ENCODE assay signal across 17 mouse cellular contexts in genomic region chr1:183039881-183040708, GRCm38 (mm10).
A peak's percentile ranks its signal among the peaks of the same experiment; 100 is the strongest.
DNase-seq lines count a peak whose midpoint lies in the region; ATAC-seq and TF ChIP-seq lines count a peak whose summit lies in the region.
"Had no signal": no experiment of that assay in that cellular context is flagged by ENCODE, and none has a peak within 500 bp of the region (broad histone marks: within the 10 kb centered on the region; RNA-seq: fewer than 3 reads in every experiment).

No protein-coding gene starts in this region.

- H3K27me3 ChIP-seq in heart, adult 2 months (ENCODE audit: control insufficient read depth, insufficient read depth, low read length) = no peaks in the 10 kb centered on the region
- H3K27me3 ChIP-seq in heart, embryonic 11.5 days (ENCODE audit: control insufficient read depth, insufficient read depth, low read length) = no peaks in the 10 kb centered on the region
- H3K27me3 ChIP-seq in intestine, embryonic 16.5 days (replicated peaks; ENCODE audit: control insufficient read depth, insufficient read depth, low read length) = no peaks in the 10 kb centered on the region
- no peaks in the 10 kb centered on the region for H3K27me3 ChIP-seq in intestine, postnatal 0 days (replicated peaks; ENCODE audit: control insufficient read depth, insufficient read depth, low read length)
- H3K27me3 ChIP-seq in limb, embryonic 14.5 days (ENCODE audit: control insufficient read depth, insufficient read depth, low read length) = no peaks in the 10 kb centered on the region

- H3K4me1 ChIP-seq in heart, adult 2 months (ENCODE audit: control insufficient read depth, insufficient read depth, low read length) = peaks cover 21% of the 10 kb centered on the region
- H3K4me1 ChIP-seq in heart, embryonic 11.5 days (ENCODE audit: control insufficient read depth, insufficient read depth, low read length) = peaks cover 17% of the 10 kb centered on the region; the same call in 1 of the 2 replicates
- no peaks in the 10 kb centered on the region for H3K4me1 ChIP-seq in intestine, embryonic 16.5 days (ENCODE audit: control insufficient read depth, insufficient read depth, low read length)
- no peaks in the 10 kb centered on the region for H3K4me1 ChIP-seq in intestine, postnatal 0 days (replicated peaks; ENCODE audit: control insufficient read depth, insufficient read depth, low read length)
- peaks cover 11% of the 10 kb centered on the region; the same call in 1 of the 2 replicates for H3K4me1 ChIP-seq in limb, embryonic 14.5 days (ENCODE audit: control insufficient read depth, insufficient read depth, low read length)

- H3K79me2 ChIP-seq in heart, adult 2 months (replicated peaks; ENCODE audit: control insufficient read depth, insufficient read depth, low read length) = no peaks in the 10 kb centered on the region

- H3K4me3 ChIP-seq in heart, adult 2 months = no peak overlapping the region
- H3K4me3 ChIP-seq in heart, embryonic 11.5 days (ENCODE audit: low read depth, low read length) = no peak overlapping the region
- H3K4me3 ChIP-seq in intestine, embryonic 16.5 days (ENCODE audit: low read length) = no peak overlapping the region
- no peak overlapping the region for H3K4me3 ChIP-seq in intestine, postnatal 0 days (ENCODE audit: low read depth, low read length)
- no peak overlapping the region for H3K4me3 ChIP-seq in limb, embryonic 14.5 days (replicated peaks; ENCODE audit: low read length)
- H3K4me3 ChIP-seq: kidney, embryonic 15.5 days had no signal

- TF ChIP-seq EP300 in heart, adult 2 months (IDR thresholded peaks at IDR 0.05; ENCODE audit: insufficient read depth, low read depth, low read length) = no peak

- intact Hi-C loops in heart, adult 2 months (cut with DNase I) = no loop called here
- intact Hi-C loops in left cerebral cortex, postnatal 14 days (cut with DNase I) = no loop called here

- H3K4me2 ChIP-seq in heart, embryonic 11.5 days = no peak overlapping the region
- H3K4me2 ChIP-seq in intestine, embryonic 16.5 days (ENCODE audit: low read depth, low read length) = no peak overlapping the region
- no peak overlapping the region for H3K4me2 ChIP-seq in intestine, postnatal 0 days (replicated peaks; ENCODE audit: low read depth)
- no peak overlapping the region for H3K4me2 ChIP-seq in limb, embryonic 14.5 days (replicated peaks; ENCODE audit: low read depth, low read length, severe bottlenecking)
- H3K4me2 ChIP-seq: kidney, embryonic 15.5 days; midbrain, embryonic 11.5 days had no signal

- DNase-seq in heart, adult 2 months = no peak
- DNase-seq in heart, postnatal 4 days = peak; percentile 31
- no peak for DNase-seq in limb, embryonic 14.5 days (ENCODE audit: low spot score)
- DNase-seq in left cerebral cortex, postnatal 14 days (ENCODE audit: low spot score in 2 of 2) = no peak
- DNase-seq: B cell, adult 2 months; cerebellum, adult 8-10 months; liver; retina, postnatal 1 day; right cerebral cortex, postnatal 4 days; thymus, postnatal 14 days had no signal

- no peaks in the 10 kb centered on the region for H3K36me3 ChIP-seq in heart, adult 2 months (ENCODE audit: control insufficient read depth, insufficient read depth, low read length)
- no peaks in the 10 kb centered on the region for H3K36me3 ChIP-seq in heart, embryonic 11.5 days (ENCODE audit: control insufficient read depth, insufficient read depth, low read length)
- H3K36me3 ChIP-seq in intestine, embryonic 16.5 days (ENCODE audit: control insufficient read depth, insufficient read depth, low read length) = no peaks in the 10 kb centered on the region
- no peaks in the 10 kb centered on the region for H3K36me3 ChIP-seq in intestine, postnatal 0 days (ENCODE audit: control insufficient read depth, insufficient read depth)
- no peaks in the 10 kb centered on the region for H3K36me3 ChIP-seq in limb, embryonic 14.5 days (ENCODE audit: control insufficient read depth, insufficient read depth, low read length)
- H3K36me3 ChIP-seq: kidney, embryonic 15.5 days had no signal

- no peak for TF ChIP-seq CTCF in heart, adult 2 months (IDR thresholded peaks at IDR 0.05)
- no peak for TF ChIP-seq CTCF in intestine, postnatal 0 days (IDR thresholded peaks at IDR 0.05; ENCODE audit: low read depth)

- no peak for ATAC-seq in heart, embryonic 11.5 days (replicated peaks; ENCODE audit: insufficient number of reproducible peaks, low FRiP score, low TSS enrichment)
- ATAC-seq in intestine, embryonic 16.5 days = peak; percentile 40; the same call in 1 of the 2 replicates
- ATAC-seq in intestine, postnatal 0 days = no peak
- ATAC-seq in limb, embryonic 14.5 days (ENCODE audit: low FRiP score, low read depth) = 0 out of 2 replicates have a peak, but pooled peaks have one; percentile 37
- ATAC-seq in megakaryocyte progenitor cell, adult 5-6 weeks (replicated peaks; ENCODE audit: poor library complexity) = no peak
- ATAC-seq: forebrain, embryonic 16.5 days had no signal

- H3K9ac ChIP-seq in heart, adult 2 months (ENCODE audit: low read depth, low read length) = no peak overlapping the region
- H3K9ac ChIP-seq in heart, embryonic 11.5 days (ENCODE audit: low read depth, low read length) = no peak overlapping the region
- no peak overlapping the region for H3K9ac ChIP-seq in intestine, embryonic 16.5 days (ENCODE audit: low read depth, low read length)
- no peak overlapping the region for H3K9ac ChIP-seq in intestine, postnatal 0 days (ENCODE audit: low read depth, low read length)
- H3K9ac ChIP-seq in limb, embryonic 14.5 days (ENCODE audit: low read depth, low read length, severe bottlenecking) = no peak overlapping the region
- H3K9ac ChIP-seq: kidney, embryonic 15.5 days had no signal

- peak overlapping the region; percentile 45 for H3K27ac ChIP-seq in heart, adult 2 months
- H3K27ac ChIP-seq in heart, embryonic 11.5 days (ENCODE audit: low read depth, low read length) = no peak overlapping the region
- H3K27ac ChIP-seq in intestine, embryonic 16.5 days (ENCODE audit: low read length) = no peak overlapping the region
- H3K27ac ChIP-seq in intestine, postnatal 0 days (ENCODE audit: low read depth, low read length) = no peak overlapping the region
- no peak overlapping the region for H3K27ac ChIP-seq in limb, embryonic 14.5 days (replicated peaks; ENCODE audit: low read depth, low read length)
- H3K27ac ChIP-seq: kidney, embryonic 15.5 days had no signal

- TF ChIP-seq POLR2A in heart, adult 2 months (IDR thresholded peaks at IDR 0.05; ENCODE audit: insufficient read depth, low read depth, low read length) = no peak
- TF ChIP-seq POLR2A in limb, embryonic 14.5 days (IDR thresholded peaks at IDR 0.05; ENCODE audit: borderline replicate concordance, extremely low read depth, insufficient read depth, insufficient read length) = no peak

- 62% methylated on average over 6 of the region's 6 CpGs for WGBS in heart, adult 2 months
- 47% methylated on average over 6 of the region's 6 CpGs for WGBS in heart, embryonic 11.5 days (ENCODE audit: insufficient replicate concordance)
- 48% methylated on average over 6 of the region's 6 CpGs for WGBS in intestine, embryonic 16.5 days
- 48% methylated on average over 6 of the region's 6 CpGs for WGBS in intestine, postnatal 0 days
- 50% methylated on average over 6 of the region's 6 CpGs for WGBS in limb, embryonic 14.5 days

- H3K9me3 ChIP-seq in heart, embryonic 11.5 days (replicated peaks; ENCODE audit: control insufficient read depth, low read length) = no peaks in the 10 kb centered on the region
- H3K9me3 ChIP-seq in intestine, embryonic 16.5 days (ENCODE audit: control insufficient read depth, low read length) = no peaks in the 10 kb centered on the region
- H3K9me3 ChIP-seq in intestine, postnatal 0 days (ENCODE audit: control insufficient read depth) = no peaks in the 10 kb centered on the region
- no peaks in the 10 kb centered on the region for H3K9me3 ChIP-seq in limb, embryonic 14.5 days (ENCODE audit: control insufficient read depth, low read length)
- H3K9me3 ChIP-seq: kidney, embryonic 15.5 days had no signal

Comparison
In these comparisons a context has a peak if more than half of its experiments do, and no peak if none do; other contexts are left out.
1. ATAC-seq: peak in intestine, embryonic 16.5 days (single experiment) and limb, embryonic 14.5 days (single experiment); none in heart, embryonic 11.5 days (single experiment), intestine, postnatal 0 days (single experiment) and megakaryocyte progenitor cell, adult 5-6 weeks (single experiment).